Mouse (Mus musculus) heart, embryonic 12.5 days (tissue): ENCODE results near the gene Rps5. TPM values are rescaled to one million over a fixed set of nuclear protein-coding genes. Genes with fewer than 3 reads are reported as not detected.

ENCODE experiments used
- ATAC-seq: fragments of 200-750 bp; cut with Nextera tagmentation; 2 replicates; pipeline ENCODE4 v1.8.0; 2017; ENCODE audit warnings: moderate TSS enrichment, moderate library complexity; ENCODE audit not compliant: insufficient number of reproducible peaks, low FRiP score
- H3K27ac ChIP-seq: fragments of 300-500 bp; sonication (generic); 2 replicates; pipeline ENCODE4 v1.5.1; 2016; ENCODE audit warnings: mild to moderate bottlenecking, moderate library complexity; ENCODE audit not compliant: poor library complexity, severe bottlenecking
- H3K27me3 ChIP-seq: fragments of 300-500 bp; sonication (generic); replicated peaks from 2 replicates; pipeline ENCODE4 v1.6.1; 2016; ENCODE audit warnings: mild to moderate bottlenecking, moderate library complexity
- H3K36me3 ChIP-seq: fragments of 300-500 bp; sonication (generic); 2 replicates; pipeline ENCODE4 v1.6.1; 2016; ENCODE audit warnings: mild to moderate bottlenecking, moderate library complexity
- H3K4me1 ChIP-seq: fragments of 300-500 bp; sonication (generic); replicated peaks from 2 replicates; pipeline ENCODE4 v1.6.1; 2016; ENCODE audit warnings: mild to moderate bottlenecking
- H3K4me2 ChIP-seq: fragments of 300-500 bp; sonication (generic); 2 replicates; pipeline ENCODE4 v1.6.1; 2016; ENCODE audit warnings: mild to moderate bottlenecking, moderate library complexity
- H3K4me3 ChIP-seq: fragments of 300-500 bp; sonication (generic); 2 replicates; pipeline ENCODE4 v1.5.1; 2016; ENCODE audit warnings: mild to moderate bottlenecking
- H3K9ac ChIP-seq: fragments of 300-500 bp; sonication (generic); 2 replicates; pipeline ENCODE4 v1.6.1; 2016; ENCODE audit warnings: mild to moderate bottlenecking, moderate library complexity
- H3K9me3 ChIP-seq: fragments of 300-500 bp; sonication (generic); replicated peaks from 2 replicates; pipeline ENCODE4 v1.6.1; 2016; ENCODE audit warnings: mild to moderate bottlenecking, moderate library complexity
- WGBS: fragments of 180-500 bp; shearing (Covaris S2); methylation state at CpG from one replicate; pipeline ENCODE4 v1.1.7; 2016; 5-methylcytosine and 5-hydroxymethylcytosine counted together
- polyA plus RNA-seq: library from polyadenylated mRNA; unstranded; fragments of >200 nt; fragmentation: Nextera tagmentation; extraction: Ambion mirVana; gene quantifications from 2 replicates; pipeline ENCODE4 v1.2.1, GENCODE M21; 2016

The Rps5 gene
- polyA plus RNA-seq, 1 experiment from 2014 or later: 474 TPM

GRCm38 (mm10) chr7:12959718-12960117 is 37.6 kb downstream of the Rps5 start:
- H3K4me3 ChIP-seq: no peak overlapping the region
- no peak for ATAC-seq
- H3K27ac ChIP-seq: no peak overlapping the region
- no peaks in the 10 kb centered on the region for H3K9me3 ChIP-seq
- H3K36me3 ChIP-seq: no peaks in the 10 kb centered on the region
- no peak overlapping the region for H3K9ac ChIP-seq
- H3K4me1 ChIP-seq: no peaks in the 10 kb centered on the region
- H3K4me2 ChIP-seq: no peak overlapping the region
- no peaks in the 10 kb centered on the region for H3K27me3 ChIP-seq
- 23% methylated on average over 4 of the region's 4 CpGs for WGBS

GRCm38 (mm10) chr7:12961511-12962141 is 39.5 kb downstream of the Rps5 start:
- peak overlapping the region; percentile 54 for H3K4me3 ChIP-seq
- H3K9ac ChIP-seq: peak overlapping the region; percentile 77
- H3K36me3 ChIP-seq: no peaks in the 10 kb centered on the region
- H3K27ac ChIP-seq: peak overlapping the region; percentile 76
- no peaks in the 10 kb centered on the region for H3K27me3 ChIP-seq
- H3K9me3 ChIP-seq: no peaks in the 10 kb centered on the region
- H3K4me1 ChIP-seq: peaks cover 7% of the 10 kb centered on the region
- peak; percentile 43 for ATAC-seq
- peak overlapping the region; percentile 65 for H3K4me2 ChIP-seq
- WGBS: 2% methylated on average over 29 of the region's 29 CpGs

DNA sequence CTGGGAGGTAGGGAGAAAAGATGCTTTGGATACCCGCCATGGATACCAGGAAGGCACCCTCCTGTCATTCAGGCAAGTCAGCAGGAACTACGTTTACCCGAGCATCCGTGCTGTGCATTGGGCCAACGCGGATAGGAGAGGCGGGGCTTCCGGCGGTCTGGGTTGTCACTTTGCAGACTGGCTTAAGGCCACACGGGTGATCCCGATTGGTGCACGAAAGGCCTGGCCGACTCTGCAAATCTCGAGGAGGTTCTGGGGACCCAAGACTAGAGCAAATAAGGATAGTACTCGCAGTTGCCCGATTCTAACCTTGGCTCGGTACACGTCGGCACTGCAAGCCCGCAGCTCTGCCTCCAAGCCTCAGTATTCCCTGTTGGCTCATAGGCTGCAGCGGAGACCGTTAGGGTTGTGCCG is 43.6 kb downstream of the Rps5 start, which contains the start of gene Zfp324:
Gene Zfp324, plus strand, starts transcription at position 161 of the 414 bp plus-strand sequence.
- peak within 1 kb of the TSS; percentile 87 for H3K27ac ChIP-seq
- peak within 1 kb of the TSS; percentile 92 for H3K4me3 ChIP-seq
- H3K36me3 ChIP-seq: peaks cover 20% of the 10 kb centered on the region
- ATAC-seq: peak; percentile 91
- peaks cover 16% of the 10 kb centered on the region for H3K4me1 ChIP-seq
- H3K4me2 ChIP-seq: peak within 1 kb of the TSS; percentile 92
- H3K9me3 ChIP-seq: no peaks in the 10 kb centered on the region
- H3K9ac ChIP-seq: peak within 1 kb of the TSS; percentile 96
- WGBS: under 1% methylated on average over 23 of the region's 23 CpGs
- no peaks in the 10 kb centered on the region for H3K27me3 ChIP-seq

DNA sequence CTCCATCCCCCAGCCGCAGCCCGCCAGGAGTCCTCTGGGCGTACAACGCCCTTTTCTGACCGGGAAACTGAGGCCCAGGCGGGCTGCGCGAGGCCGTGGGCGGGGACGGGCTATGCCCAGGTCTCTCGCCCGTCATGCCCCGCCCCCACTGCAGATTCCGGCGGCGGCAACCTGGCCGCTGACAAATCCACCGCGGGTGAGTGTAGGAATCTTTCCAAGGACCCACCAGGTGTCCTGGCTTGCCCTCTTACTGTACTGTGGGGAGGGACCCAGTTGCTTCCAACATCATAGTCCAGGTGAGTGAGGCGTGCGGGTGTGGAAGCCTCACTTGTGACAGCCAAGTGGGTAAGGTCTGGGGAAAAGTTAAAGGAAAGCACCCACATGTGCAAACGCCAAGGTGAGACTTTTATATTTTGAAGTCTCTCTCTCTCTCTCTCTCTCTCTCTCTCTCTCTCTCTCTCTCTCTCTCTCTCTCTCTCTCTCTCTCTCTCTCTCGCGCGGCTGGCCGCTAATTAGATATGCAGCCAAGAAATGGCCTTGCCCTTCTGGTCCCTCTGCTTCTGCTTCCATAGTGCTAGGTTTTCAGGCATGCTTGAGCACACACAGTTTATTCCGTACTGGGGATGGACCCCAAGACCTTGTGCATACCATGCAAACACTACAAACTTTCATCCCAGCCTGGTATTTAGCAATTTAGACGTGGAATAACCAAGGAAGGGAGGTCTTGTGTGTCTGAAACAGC is 44.2 kb downstream of the Rps5 start:
- Histone ChIP-seq H3K9ac (peak overlapping the region; percentile 96), H3K9me3 (no peaks in the 10 kb centered on the region), H3K4me1 (peaks cover 16% of the 10 kb centered on the region), H3K36me3 (peaks cover 26% of the 10 kb centered on the region), H3K27me3 (no peaks in the 10 kb centered on the region), H3K4me2 (peak overlapping the region; percentile 92), H3K4me3 (peak overlapping the region; percentile 92), H3K27ac (peak overlapping the region; percentile 87)
- peak; percentile 86 for ATAC-seq
- WGBS: under 1% methylated on average over 29 of the region's 29 CpGs

DNA sequence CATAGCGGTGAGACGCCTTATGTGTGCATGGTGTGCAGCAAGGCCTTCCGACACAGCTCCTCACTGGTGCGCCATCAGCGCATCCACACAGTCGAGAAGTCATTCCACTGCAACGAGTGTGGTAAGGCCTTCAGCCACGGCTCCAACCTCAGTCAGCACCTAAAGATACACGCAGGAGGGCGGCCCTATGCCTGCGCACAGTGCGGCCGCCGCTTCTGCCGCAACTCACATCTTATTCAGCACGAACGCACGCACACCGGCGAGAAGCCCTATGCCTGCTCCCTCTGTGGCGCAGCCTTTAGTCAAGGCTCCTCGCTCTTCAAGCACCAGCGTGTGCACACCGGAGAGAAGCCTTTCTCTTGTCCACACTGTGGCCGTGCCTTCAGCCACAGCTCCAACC is 48.8 kb downstream of the Rps5 start:
- H3K36me3 ChIP-seq: peaks cover 41% of the 10 kb centered on the region
- H3K4me3 ChIP-seq: no peak overlapping the region
- WGBS: 94% methylated on average over 25 of the region's 25 CpGs
- no peak overlapping the region for H3K9ac ChIP-seq
- no peaks in the 10 kb centered on the region for H3K9me3 ChIP-seq
- H3K27me3 ChIP-seq: no peaks in the 10 kb centered on the region
- H3K4me1 ChIP-seq: peaks cover 12% of the 10 kb centered on the region
- H3K27ac ChIP-seq: no peak overlapping the region
- H3K4me2 ChIP-seq: no peak overlapping the region
- no peak for ATAC-seq

Other genes with a start within 250 kb of the Rps5 start
- not detected in 2 replicates for gene Vmn2r55, start 237.3 kb upstream of the Rps5 start, polyA plus RNA-seq
- not detected in 2 replicates for gene Vmn2r56, start 187.3 kb upstream of the Rps5 start, polyA plus RNA-seq
- 10.4 and 12.0 TPM in 2 replicates for gene Zscan18, start 118.7 kb upstream of the Rps5 start, polyA plus RNA-seq
- 11.9 and 12.2 TPM in 2 replicates for gene Zfp329, start 103.4 kb upstream of the Rps5 start, polyA plus RNA-seq
- 22.9 and 23.1 TPM in 2 replicates for gene Zfp110, start 87.5 kb upstream of the Rps5 start, polyA plus RNA-seq
- 3.0 and 3.2 TPM in 2 replicates for gene Zfp128, start 41.1 kb upstream of the Rps5 start, polyA plus RNA-seq
- 10.9 and 11.3 TPM in 2 replicates for gene Zscan22, start 24.5 kb upstream of the Rps5 start, polyA plus RNA-seq
- gene Rnf225, start 5.1 kb downstream of the Rps5 start, polyA plus RNA-seq: 0.95 and 1.1 TPM in 2 replicates
- 7.8 and 8.0 TPM in 2 replicates for gene Zfp324, start 43.5 kb downstream of the Rps5 start, polyA plus RNA-seq
- gene Zfp446, start 55.6 kb downstream of the Rps5 start, polyA plus RNA-seq: 6.4 and 7.2 TPM in 2 replicates
- 0.22 TPM in 1 of 2 replicates, not detected in the other for gene Slc27a5, start 75.9 kb downstream of the Rps5 start, polyA plus RNA-seq
- gene Trim28, start 76.8 kb downstream of the Rps5 start, polyA plus RNA-seq: 221 and 228 TPM in 2 replicates
- 16.2 and 18.7 TPM in 2 replicates for gene Zbtb45, start 87.7 kb downstream of the Rps5 start, polyA plus RNA-seq
- gene Chmp2a, start 112.5 kb downstream of the Rps5 start, polyA plus RNA-seq: 127 and 131 TPM in 2 replicates
- 160 and 170 TPM in 2 replicates for gene Ube2m, start 116.0 kb downstream of the Rps5 start, polyA plus RNA-seq
- gene Mzf1, start 132.5 kb downstream of the Rps5 start, polyA plus RNA-seq: 2.0 and 2.3 TPM in 2 replicates
- gene Vmn1r85, start 172.9 kb downstream of the Rps5 start, polyA plus RNA-seq: not detected in 2 replicates
- not detected in 2 replicates for gene Vmn1r86, start 197.6 kb downstream of the Rps5 start, polyA plus RNA-seq
- not detected in 2 replicates for gene Vmn1r87, start 217.9 kb downstream of the Rps5 start, polyA plus RNA-seq
- gene Vmn1r88, start 237.3 kb downstream of the Rps5 start, polyA plus RNA-seq: not detected in 2 replicates